Mouse (Mus musculus) spleen, adult 2 months (tissue): ENCODE results near the gene Rmdn2.

Experiments
- CTCF ChIP-seq: fragments of 200-500 bp; IDR thresholded peaks from 2 replicates; pipeline ENCODE4 v1.5.1; 2011; ENCODE audit warnings: mild to moderate bottlenecking, inconsistent platforms; ENCODE audit not compliant: insufficient read depth, insufficient read length, insufficient replicate concordance; ENCODE audit errors: extremely low read depth
- POLR2A ChIP-seq: fragments of 200-500 bp; IDR thresholded peaks from 2 replicates; pipeline ENCODE4 v1.6.1; 2011; ENCODE audit warnings: low read depth, low read length, inconsistent platforms

DNA sequence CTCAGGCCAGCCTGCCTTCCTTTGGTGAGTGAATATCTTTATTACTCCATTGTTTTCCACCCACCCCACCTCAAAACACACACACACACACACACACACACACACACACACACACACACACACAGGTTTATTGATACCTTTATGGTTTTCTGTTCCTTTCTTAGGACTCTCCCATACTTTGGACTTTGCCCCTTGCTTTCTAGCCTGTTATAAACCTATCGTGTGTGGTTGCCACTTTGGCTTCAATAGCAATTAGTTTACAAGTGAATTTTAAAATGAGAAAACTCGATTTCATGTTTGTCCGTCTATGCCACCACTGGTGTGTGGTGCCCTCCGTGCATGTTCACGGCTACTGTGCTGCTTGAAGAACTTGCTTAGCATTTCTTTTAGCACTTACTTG lies 7.3 kb downstream of the Rmdn2 start:
- TF ChIP-seq POLR2A: no peak
- no peak for TF ChIP-seq CTCF
